Mouse (Mus musculus): Measurements from ENCODE around the gene Mageb3. TPM values are rescaled to one million over a fixed set of nuclear protein-coding genes. Genes with fewer than 3 reads are reported as not detected.

Mageb3 gene
- polyA plus RNA-seq (2012; rRNA removed): 0.22 and 0.45 TPM in 2 replicates

DNA sequence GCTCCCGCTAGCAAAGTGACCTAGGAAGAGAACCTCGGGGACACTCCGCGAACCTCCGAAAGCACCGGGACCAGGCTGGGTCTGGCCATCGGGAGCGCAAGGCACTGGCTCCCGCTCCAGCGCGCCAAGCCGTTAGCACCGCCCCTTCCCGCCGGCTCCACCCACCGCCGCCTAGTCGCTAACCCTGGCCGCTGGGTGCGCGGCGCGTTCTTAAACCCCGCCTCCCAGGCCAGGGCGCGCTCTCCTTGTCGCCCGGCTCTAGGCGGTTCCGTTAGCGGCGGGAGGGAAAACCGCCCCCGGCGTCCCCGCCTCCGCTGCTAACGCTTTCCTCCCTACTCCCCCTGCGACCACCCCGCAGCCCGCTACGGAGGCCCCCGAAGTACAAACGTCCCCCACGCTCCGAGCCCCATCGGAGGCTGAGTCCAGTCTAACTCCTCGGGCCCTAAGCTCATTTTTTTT, at the start of gene Mageb3, which contains the start of gene Ctdspl2:
Gene Mageb3 (minus strand): TSS at position 328 of the 459 bp plus-strand sequence.
Gene Ctdspl2 (plus strand): TSS at position 237 of the 459 bp plus-strand sequence.

Other genes with a start within 250 kb of the Mageb3 start
- 23.0 and 27.9 TPM in 2 replicates for gene Frmd5, start 149.0 kb downstream of the Mageb3 start, polyA plus RNA-seq (2012; rRNA removed)
- 21.1 and 22.8 TPM in 2 replicates for gene Casc4, start 89.1 kb downstream of the Mageb3 start, polyA plus RNA-seq (2012; rRNA removed)
- gene Ctdspl2, start 91 bp downstream of the Mageb3 start, polyA plus RNA-seq (2012; rRNA removed): 30.0 and 41.0 TPM in 2 replicates
- gene Eif3j1, start 72.5 kb upstream of the Mageb3 start, polyA plus RNA-seq (2012; rRNA removed): 22.5 and 31.2 TPM in 2 replicates
- gene Spg11, start 162.3 kb upstream of the Mageb3 start, polyA plus RNA-seq (2012; rRNA removed): 12.0 and 12.7 TPM in 2 replicates
- 42.6 and 81.9 TPM in 2 replicates for gene B2m, start 191.6 kb upstream of the Mageb3 start, polyA plus RNA-seq (2012; rRNA removed)
- gene Trim69, start 204.6 kb upstream of the Mageb3 start, polyA plus RNA-seq (2012; rRNA removed): 0.11 and 0.13 TPM in 2 replicates
- gene Patl2, start 230.1 kb upstream of the Mageb3 start, polyA plus RNA-seq (2012; rRNA removed): 0.02 TPM in 1 of 2 replicates, not detected in the other
- gene Terb2, start 230.2 kb upstream of the Mageb3 start, polyA plus RNA-seq (2012; rRNA removed): not detected in 2 replicates